Mouse (Mus musculus): ENCODE data around the gene Rhov. TPM values are rescaled to one million over a fixed set of nuclear protein-coding genes. Genes with fewer than 3 reads are reported as not detected.

Gene Rhov
- polyA plus RNA-seq, 1 experiment = 0.55 TPM

- no peak for TF ChIP-seq MAX (IDR thresholded peaks at IDR 0.05)
- TF ChIP-seq MYOD1 (IDR thresholded peaks at IDR 0.05; ENCODE audit: control insufficient read depth, insufficient read length, low read depth) = no peak
- no peak for TF ChIP-seq MYOG (IDR thresholded peaks at IDR 0.05; ENCODE audit: control insufficient read depth, extremely low read depth, insufficient read length)
- no peak for TF ChIP-seq USF1 (IDR thresholded peaks at IDR 0.05; ENCODE audit: low read depth)
- no peak for TF ChIP-seq CEBPB (IDR thresholded peaks at IDR 0.05; ENCODE audit: low read depth)
- no peak for TF ChIP-seq FOSL1 (IDR thresholded peaks at IDR 0.05; ENCODE audit: insufficient read depth, low read length, poor library complexity, severe bottlenecking)
- no peak for TF ChIP-seq CTCF (IDR thresholded peaks at IDR 0.05; ENCODE audit: control insufficient read depth, insufficient read depth, insufficient read length)
- Histone ChIP-seq H3K27me3 (ENCODE audit: control insufficient read depth, insufficient read depth, insufficient read length) (no peaks in the 10 kb centered on the region), H3K4me3 (ENCODE audit: insufficient read depth, poor library complexity, severe bottlenecking) (no peak overlapping the region), H3K79me3 (ENCODE audit: low read depth) (no peaks in the 10 kb centered on the region), H3K36me3 (ENCODE audit: control insufficient read depth, insufficient read depth) (no peaks in the 10 kb centered on the region), H3ac (ENCODE audit: control insufficient read depth, insufficient read length, low read depth) (no peak overlapping the region), H3K79me2 (ENCODE audit: control insufficient read depth, insufficient read depth) (no peaks in the 10 kb centered on the region)
Observed at GRCm38 (mm10) chr2:119312380-119312958, 41.4 kb upstream of the Rhov start.

- Histone ChIP-seq H3K79me3 (ENCODE audit: low read depth) (no peaks in the 10 kb centered on the region), H3K79me2 (ENCODE audit: control insufficient read depth, insufficient read depth) (no peaks in the 10 kb centered on the region), H3ac (ENCODE audit: control insufficient read depth, insufficient read length, low read depth) (no peak overlapping the region), H3K27me3 (ENCODE audit: control insufficient read depth, insufficient read depth, insufficient read length) (no peaks in the 10 kb centered on the region), H3K36me3 (ENCODE audit: control insufficient read depth, insufficient read depth) (no peaks in the 10 kb centered on the region), H3K4me3 (ENCODE audit: insufficient read depth, poor library complexity, severe bottlenecking) (no peak overlapping the region)
- TF ChIP-seq MYOD1 (IDR thresholded peaks at IDR 0.05; ENCODE audit: control insufficient read depth, insufficient read length, low read depth) (no peak), FOSL1 (IDR thresholded peaks at IDR 0.05; ENCODE audit: insufficient read depth, low read length, poor library complexity, severe bottlenecking) (no peak), CEBPB (IDR thresholded peaks at IDR 0.05; ENCODE audit: low read depth) (no peak), MYOG (IDR thresholded peaks at IDR 0.05; ENCODE audit: control insufficient read depth, extremely low read depth, insufficient read length) (no peak), CTCF (IDR thresholded peaks at IDR 0.05; ENCODE audit: control insufficient read depth, insufficient read depth, insufficient read length) (no peak), USF1 (IDR thresholded peaks at IDR 0.05; ENCODE audit: low read depth) (no peak), MAX (IDR thresholded peaks at IDR 0.05) (no peak)
Observed at GRCm38 (mm10) chr2:119311544-119311943, 40.5 kb upstream of the Rhov start.

- H3K4me3 ChIP-seq (ENCODE audit: insufficient read depth, poor library complexity, severe bottlenecking) = no peak overlapping the region
- H3K27me3 ChIP-seq (ENCODE audit: control insufficient read depth, insufficient read depth, insufficient read length) = no peaks in the 10 kb centered on the region
- no peaks in the 10 kb centered on the region for H3K36me3 ChIP-seq (ENCODE audit: control insufficient read depth, insufficient read depth)
- no peaks in the 10 kb centered on the region for H3K79me2 ChIP-seq (ENCODE audit: control insufficient read depth, insufficient read depth)
- TF ChIP-seq CTCF (IDR thresholded peaks at IDR 0.05; ENCODE audit: control insufficient read depth, insufficient read depth, insufficient read length) (no peak), MYOG (IDR thresholded peaks at IDR 0.05; ENCODE audit: control insufficient read depth, extremely low read depth, insufficient read length) (no peak), MYOD1 (IDR thresholded peaks at IDR 0.05; ENCODE audit: control insufficient read depth, insufficient read length, low read depth) (no peak)
- no peaks in the 10 kb centered on the region for H3K79me3 ChIP-seq (ENCODE audit: low read depth)
- no peak overlapping the region for H3ac ChIP-seq (ENCODE audit: control insufficient read depth, insufficient read length, low read depth)
Observed at GRCm38 (mm10) chr2:119304798-119305208, 33.7 kb upstream of the Rhov start.

DNA sequence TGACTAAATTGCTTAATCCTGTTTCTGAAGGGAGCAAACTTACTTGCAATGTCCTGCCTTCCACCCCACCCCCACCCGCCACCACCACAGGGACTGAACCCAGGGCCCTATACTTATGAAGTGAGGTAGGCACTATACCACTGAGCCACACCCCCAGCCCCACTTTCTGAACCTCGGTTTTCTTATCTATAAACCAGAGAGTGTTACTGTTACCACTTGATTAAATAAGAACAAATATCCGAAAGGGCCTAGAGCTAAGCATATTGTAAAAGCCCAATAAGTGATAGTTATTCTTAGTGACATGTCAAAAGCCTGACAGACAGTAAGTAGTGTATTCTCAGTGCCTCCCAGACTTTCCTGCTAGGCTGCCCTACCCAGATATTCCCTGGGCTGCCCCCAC, 33.3 kb upstream of the Rhov start:
- no peak overlapping the region for H3K4me3 ChIP-seq (ENCODE audit: insufficient read depth, poor library complexity, severe bottlenecking)
- no peaks in the 10 kb centered on the region for H3K27me3 ChIP-seq (ENCODE audit: control insufficient read depth, insufficient read depth, insufficient read length)
- no peaks in the 10 kb centered on the region for H3K79me3 ChIP-seq (ENCODE audit: low read depth)
- H3K36me3 ChIP-seq (ENCODE audit: control insufficient read depth, insufficient read depth) = no peaks in the 10 kb centered on the region
- no peaks in the 10 kb centered on the region for H3K79me2 ChIP-seq (ENCODE audit: control insufficient read depth, insufficient read depth)
- H3ac ChIP-seq (ENCODE audit: control insufficient read depth, insufficient read length, low read depth) = no peak overlapping the region
- TF ChIP-seq MYOD1 (IDR thresholded peaks at IDR 0.05; ENCODE audit: control insufficient read depth, insufficient read length, low read depth) (no peak), CEBPB (IDR thresholded peaks at IDR 0.05; ENCODE audit: low read depth) (no peak), FOSL1 (IDR thresholded peaks at IDR 0.05; ENCODE audit: insufficient read depth, low read length, poor library complexity, severe bottlenecking) (no peak), MAX (IDR thresholded peaks at IDR 0.05) (no peak)

GRCm38 (mm10) chr2:119302876-119303275, 31.8 kb upstream of the Rhov start:
- Histone ChIP-seq H3ac (ENCODE audit: control insufficient read depth, insufficient read length, low read depth) (no peak overlapping the region), H3K36me3 (ENCODE audit: control insufficient read depth, insufficient read depth) (peaks cover 6% of the 10 kb centered on the region), H3K79me3 (ENCODE audit: low read depth) (no peaks in the 10 kb centered on the region), H3K79me2 (ENCODE audit: control insufficient read depth, insufficient read depth) (no peaks in the 10 kb centered on the region), H3K27me3 (ENCODE audit: control insufficient read depth, insufficient read depth, insufficient read length) (no peaks in the 10 kb centered on the region), H3K4me3 (ENCODE audit: insufficient read depth, poor library complexity, severe bottlenecking) (no peak overlapping the region)
- TF ChIP-seq MAX (IDR thresholded peaks at IDR 0.05) (no peak), MYOD1 (IDR thresholded peaks at IDR 0.05; ENCODE audit: control insufficient read depth, insufficient read length, low read depth) (no peak), USF1 (IDR thresholded peaks at IDR 0.05; ENCODE audit: low read depth) (no peak), MYOG (IDR thresholded peaks at IDR 0.05; ENCODE audit: control insufficient read depth, extremely low read depth, insufficient read length) (no peak), CEBPB (IDR thresholded peaks at IDR 0.05; ENCODE audit: low read depth) (no peak), CTCF (IDR thresholded peaks at IDR 0.05; ENCODE audit: control insufficient read depth, insufficient read depth, insufficient read length) (no peak), FOSL1 (IDR thresholded peaks at IDR 0.05; ENCODE audit: insufficient read depth, low read length, poor library complexity, severe bottlenecking) (no peak)

- H3K79me3 ChIP-seq (ENCODE audit: low read depth) = peaks cover 1% of the 10 kb centered on the region
- peaks cover 18% of the 10 kb centered on the region for H3K36me3 ChIP-seq (ENCODE audit: control insufficient read depth, insufficient read depth)
- peaks cover 2% of the 10 kb centered on the region for H3K79me2 ChIP-seq (ENCODE audit: control insufficient read depth, insufficient read depth)
- no peak overlapping the region for H3K4me3 ChIP-seq (ENCODE audit: insufficient read depth, poor library complexity, severe bottlenecking)
- no peak overlapping the region for H3ac ChIP-seq (ENCODE audit: control insufficient read depth, insufficient read length, low read depth)
- TF ChIP-seq CEBPB (IDR thresholded peaks at IDR 0.05; ENCODE audit: low read depth) (no peak), USF1 (IDR thresholded peaks at IDR 0.05; ENCODE audit: low read depth) (no peak), CTCF (IDR thresholded peaks at IDR 0.05; ENCODE audit: control insufficient read depth, insufficient read depth, insufficient read length) (no peak), MYOG (IDR thresholded peaks at IDR 0.05; ENCODE audit: control insufficient read depth, extremely low read depth, insufficient read length) (no peak), MAX (IDR thresholded peaks at IDR 0.05) (no peak), FOSL1 (IDR thresholded peaks at IDR 0.05; ENCODE audit: insufficient read depth, low read length, poor library complexity, severe bottlenecking) (no peak), MYOD1 (IDR thresholded peaks at IDR 0.05; ENCODE audit: control insufficient read depth, insufficient read length, low read depth) (no peak)
- no peaks in the 10 kb centered on the region for H3K27me3 ChIP-seq (ENCODE audit: control insufficient read depth, insufficient read depth, insufficient read length)
Observed at GRCm38 (mm10) chr2:119300819-119301493, 29.9 kb upstream of the Rhov start.
